Mouse (Mus musculus) gastrocnemius, postnatal 10 days (tissue): ENCODE measurements around the gene Sfmbt1. TPM values are rescaled to one million over a fixed set of nuclear protein-coding genes. Genes with fewer than 3 reads are reported as not detected.
"Not testable (repeated sequence)": the region's sequence is repeated elsewhere in the genome, so short reads cannot be mapped to it uniquely, and the experiment has no call there.

ENCODE experiments used
- DNase-seq: peaks from one replicate; pipeline ENCODE4 v3.0.0; 2021; ENCODE audit warnings: mixed read lengths
- total RNA-seq, 2 experiments: library from RNA; stranded (reverse); gene quantifications; 2 replicates each; pipeline ENCODE4 v1.2.3; 2021

Gene Sfmbt1
- total RNA-seq, 2 experiments from 2014 or later: 9.7 to 12.7 TPM

DNA sequence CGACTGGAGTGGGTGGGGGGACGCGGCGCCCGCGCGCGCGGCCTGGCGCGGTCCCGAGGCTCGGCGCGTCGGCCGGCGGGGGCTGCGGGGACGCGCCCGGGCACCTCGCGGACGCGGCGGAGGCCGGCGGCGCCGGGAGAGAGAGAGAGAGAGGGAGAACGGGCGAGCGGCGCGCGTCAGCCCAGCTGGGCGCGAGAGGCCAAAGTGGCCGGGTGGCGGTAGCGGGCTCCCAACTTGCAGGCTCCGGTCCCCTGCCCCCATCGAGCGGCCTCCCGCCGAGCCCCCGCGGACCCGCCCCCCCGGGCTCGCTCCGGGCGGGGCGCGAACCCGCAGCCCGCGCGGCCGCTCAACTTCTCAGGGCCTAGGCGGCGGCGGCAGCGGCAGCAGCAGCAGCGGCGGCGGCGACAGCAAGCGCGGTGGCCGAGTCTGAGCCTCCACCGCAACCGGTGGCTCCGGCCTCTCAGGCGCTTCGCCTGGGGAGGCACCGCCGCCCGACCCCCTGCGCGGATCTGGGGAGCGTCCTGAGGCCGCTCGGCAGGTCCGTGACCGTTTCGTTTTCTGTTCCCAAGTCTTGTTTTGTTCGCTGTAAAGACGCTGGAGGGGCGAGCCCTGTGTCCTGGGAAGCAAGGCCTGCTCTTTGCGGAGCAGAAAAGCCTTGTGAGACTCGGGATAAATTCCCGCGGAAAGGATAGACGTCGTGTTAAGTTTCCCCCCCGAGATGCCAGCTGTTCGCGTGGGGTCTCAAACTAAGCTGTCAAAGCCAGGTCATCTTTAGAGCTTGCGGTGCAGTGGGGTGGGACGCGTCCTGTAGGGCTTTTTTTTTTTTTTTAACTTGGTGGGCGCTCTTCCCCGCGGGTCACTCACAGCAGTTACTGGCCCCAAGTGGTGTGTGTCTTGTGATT lies 1.7 kb downstream of the Sfmbt1 start:
- peak; percentile 72 for DNase-seq

DNA sequence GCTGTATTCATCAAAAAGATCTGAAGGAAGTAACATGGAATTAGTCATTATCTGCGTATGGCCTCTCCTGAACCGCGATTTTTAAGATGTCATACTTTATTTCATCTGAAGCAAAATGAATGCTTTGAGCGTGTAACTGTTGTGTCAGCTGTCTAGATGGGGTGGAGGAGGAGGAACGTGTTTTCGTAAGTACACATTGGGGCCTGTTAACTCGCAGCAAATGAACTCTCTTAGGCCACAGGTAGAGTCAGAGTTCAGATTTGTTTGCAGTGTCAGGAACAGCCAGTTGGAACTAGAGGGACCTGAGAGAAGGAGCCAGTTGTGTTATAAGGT lies 2.3 kb downstream of the Sfmbt1 start:
- DNase-seq: no peak

DNA sequence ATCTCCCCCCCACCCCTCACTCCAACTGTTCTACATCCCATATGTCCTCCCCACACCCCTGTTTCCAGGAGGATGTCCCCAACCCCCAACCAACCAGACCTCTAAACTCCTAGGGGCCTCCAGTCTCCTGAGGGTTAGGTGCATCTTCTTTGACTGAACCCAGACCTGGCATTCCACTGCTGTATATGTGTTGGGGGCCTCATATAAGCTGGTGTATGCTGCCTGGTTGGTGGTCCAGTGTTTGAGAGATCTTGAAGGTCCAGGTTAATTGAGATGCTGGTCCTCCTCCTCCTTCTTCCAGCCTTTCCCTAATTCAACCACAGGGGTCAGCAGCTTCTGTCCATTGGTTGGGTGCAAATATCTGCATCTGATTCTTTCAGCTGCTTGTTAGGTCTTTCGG lies 4.0 kb downstream of the Sfmbt1 start:
- DNase-seq: not testable (repeated sequence)

DNA sequence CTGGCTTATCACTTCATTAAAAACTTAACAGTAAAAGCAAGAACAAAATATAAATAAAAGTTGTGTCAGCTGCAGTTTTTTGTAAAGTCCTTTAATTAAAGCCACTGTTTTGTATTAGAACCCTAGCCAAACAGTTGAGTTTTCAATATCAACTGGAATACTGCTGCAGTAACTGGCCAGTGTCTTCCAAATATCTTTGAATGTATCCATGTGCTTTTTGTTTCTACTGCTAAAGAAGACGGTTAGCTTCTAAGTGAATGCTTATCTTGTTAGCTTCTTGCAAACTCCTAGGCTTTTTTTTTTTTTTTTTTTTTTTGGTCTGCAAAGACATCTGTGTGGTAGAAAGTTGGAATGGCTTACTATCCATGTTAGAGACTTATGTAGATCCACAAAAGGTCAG lies 4.9 kb downstream of the Sfmbt1 start:
- DNase-seq: no peak

DNA sequence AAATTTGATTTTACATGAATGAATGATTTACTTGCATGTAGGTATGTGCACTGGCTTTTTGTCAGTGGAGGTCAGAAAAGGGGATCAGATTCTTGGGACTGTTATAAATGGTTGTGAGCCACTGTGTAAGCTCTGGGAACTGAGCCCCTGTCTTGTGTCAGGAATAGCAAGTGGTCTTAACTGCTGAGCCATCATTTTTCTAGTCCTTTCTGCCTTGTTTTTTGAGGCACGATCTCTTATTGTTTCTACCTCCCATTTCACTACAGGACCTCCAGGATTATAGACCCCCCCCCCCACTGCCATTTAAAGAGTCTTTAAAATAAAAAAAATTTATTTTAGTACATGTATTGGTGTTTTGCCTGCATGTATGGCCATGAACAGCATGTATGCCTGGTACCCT lies 7.2 kb downstream of the Sfmbt1 start:
- no peak for DNase-seq

DNA sequence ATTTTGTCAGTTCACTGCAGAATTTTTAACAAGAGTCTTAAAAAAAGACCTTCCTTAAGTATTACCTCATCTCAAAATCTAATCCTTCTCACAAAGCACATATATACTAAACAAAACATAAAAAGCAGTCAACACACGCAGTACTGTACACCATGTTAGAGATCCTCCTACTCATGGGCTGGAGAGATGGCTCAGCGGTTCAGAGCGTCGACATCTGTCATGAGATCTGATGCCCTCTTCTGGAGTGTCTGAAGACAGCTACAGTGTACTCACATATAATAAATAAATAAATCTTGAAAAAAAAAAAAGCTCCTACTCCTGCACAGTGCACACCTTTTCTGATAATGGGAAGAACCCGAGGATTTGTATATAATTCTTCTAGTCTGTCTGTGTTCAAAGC lies 7.8 kb downstream of the Sfmbt1 start:
- no peak for DNase-seq

DNA sequence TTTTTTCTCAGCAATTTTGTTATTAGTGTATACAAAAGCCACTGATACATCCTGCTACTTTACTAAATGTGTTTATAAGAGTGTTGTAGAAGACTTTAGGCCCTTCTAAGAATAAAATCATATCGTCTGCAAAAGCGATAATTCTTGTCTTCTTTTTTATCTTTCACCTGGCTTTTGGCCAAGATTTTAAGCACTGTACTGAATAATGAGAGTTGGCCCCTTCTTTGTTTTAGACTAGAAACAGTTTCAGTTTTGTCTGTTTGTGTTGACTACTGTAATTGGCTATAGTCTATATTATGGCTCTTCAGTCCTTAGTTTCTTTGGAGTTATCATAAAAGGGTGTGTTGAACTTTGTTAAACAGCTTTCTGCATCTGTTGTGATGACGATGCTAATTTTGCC lies 17.2 kb downstream of the Sfmbt1 start:
- DNase-seq: no peak

DNA sequence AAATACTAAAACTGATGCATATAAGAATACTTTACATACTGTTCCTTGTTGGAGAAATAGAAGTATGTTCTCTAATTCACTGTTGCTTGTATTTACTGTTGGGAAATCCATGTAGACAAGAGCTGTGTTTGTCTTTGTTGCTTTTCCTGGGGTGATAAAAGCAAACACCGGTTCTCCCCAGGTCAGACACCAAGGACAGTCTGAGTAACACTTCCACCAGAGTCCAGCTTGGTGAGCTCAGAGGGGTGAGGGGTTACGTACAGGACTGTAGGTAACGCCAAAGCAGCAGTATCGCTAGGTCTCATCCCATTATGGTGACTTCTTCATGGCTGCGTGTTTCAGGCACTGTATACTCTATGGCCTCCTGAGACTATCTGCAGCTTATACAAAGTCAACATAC lies 20.0 kb downstream of the Sfmbt1 start:
- no peak for DNase-seq

DNA sequence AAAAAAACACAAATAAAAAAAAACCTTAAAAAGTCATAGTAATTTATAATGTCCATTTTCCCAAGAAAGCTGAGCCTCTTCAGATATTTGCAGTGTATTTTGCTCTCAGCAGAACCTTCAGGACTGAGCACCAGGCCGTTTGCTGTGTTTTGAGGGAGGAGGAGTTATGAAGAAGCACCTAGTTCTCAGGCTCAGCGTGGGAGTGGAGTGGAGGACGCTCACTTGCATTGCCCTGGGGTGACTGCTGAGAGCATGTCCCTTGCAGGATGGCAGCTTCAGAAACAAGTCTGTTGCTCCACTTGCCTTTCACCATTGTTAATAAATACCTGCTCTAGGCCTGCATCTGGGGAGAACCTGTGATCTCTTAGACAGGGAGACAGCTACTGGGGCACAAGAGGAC lies 21.2 kb downstream of the Sfmbt1 start:
- DNase-seq: no peak

DNA sequence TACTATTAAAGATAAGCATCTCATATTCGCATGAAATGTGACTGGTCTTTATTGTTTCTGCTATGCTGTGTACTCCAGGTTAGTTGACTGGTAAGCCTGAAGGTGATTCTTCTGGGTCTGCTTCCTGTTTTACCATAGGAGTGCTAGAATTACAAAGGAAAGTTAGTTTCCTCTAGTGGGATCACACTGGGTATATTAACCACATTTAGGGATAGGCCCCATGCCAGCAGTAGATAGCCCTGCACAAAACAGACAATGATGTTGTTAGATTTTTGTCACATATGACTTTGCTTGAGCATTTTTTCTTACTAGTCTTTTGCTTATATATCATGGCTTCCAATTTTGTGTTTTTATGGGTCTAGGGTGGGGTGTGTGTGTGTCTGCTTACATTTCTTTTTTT lies 21.8 kb downstream of the Sfmbt1 start:
- no peak for DNase-seq

DNA sequence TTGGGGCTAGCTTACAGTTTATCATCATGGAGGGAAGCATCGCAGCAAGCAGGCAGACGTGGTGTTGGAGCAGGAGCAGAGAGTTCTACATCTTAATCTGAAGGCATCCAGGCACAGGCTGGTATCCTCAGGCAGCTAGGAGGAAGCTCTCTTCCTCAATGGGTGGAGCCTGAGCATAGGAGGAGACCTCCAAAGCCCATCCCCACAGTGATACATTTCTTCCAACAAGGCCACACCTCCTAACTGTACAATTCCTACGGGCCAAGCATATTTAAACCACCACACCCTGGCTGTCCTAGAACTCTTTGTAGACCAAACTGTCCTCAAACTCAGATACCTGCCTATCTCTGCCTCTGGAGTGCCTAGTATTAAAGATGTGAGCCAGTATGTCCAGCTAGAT lies 29.2 kb downstream of the Sfmbt1 start:
- no peak for DNase-seq

DNA sequence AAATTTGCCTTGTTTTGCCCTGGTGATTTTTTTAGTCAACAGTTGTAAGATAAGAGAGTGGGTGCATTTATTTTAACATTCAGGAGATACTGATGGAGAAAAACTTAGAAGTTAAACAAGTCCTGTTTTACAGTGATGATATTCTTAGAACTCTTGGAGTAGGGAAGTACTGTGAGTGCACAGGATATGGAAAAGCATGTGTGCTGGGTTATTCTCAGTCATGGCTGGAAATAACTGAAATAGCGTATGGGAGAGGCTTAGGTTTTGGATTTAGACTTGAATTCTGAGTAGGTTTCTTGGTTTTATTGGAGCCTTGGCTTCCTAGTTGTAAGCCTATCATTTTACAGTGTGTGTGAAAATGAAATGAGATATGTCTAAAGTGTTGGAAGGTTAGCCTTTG lies 31.5 kb downstream of the Sfmbt1 start:
- DNase-seq: no peak

DNA sequence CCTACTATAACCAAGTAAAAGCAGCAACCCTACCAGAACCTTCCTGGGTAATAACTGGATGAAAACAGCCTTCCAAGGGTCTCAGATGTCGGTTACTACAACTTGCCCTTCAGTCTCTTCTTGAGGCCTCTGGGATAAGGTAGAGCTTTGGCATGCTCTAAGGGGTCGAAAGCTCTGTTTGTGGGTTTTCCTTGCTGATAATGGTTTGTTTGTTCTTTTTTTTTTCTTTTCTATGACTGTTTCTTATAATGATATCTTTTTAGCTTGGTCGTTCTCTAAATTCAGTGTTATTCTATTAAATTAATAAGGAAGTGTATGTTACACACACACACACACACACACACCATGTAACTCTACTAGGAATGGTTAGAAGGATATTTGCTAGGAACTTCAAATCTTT lies 42.6 kb downstream of the Sfmbt1 start:
- no peak for DNase-seq

DNA sequence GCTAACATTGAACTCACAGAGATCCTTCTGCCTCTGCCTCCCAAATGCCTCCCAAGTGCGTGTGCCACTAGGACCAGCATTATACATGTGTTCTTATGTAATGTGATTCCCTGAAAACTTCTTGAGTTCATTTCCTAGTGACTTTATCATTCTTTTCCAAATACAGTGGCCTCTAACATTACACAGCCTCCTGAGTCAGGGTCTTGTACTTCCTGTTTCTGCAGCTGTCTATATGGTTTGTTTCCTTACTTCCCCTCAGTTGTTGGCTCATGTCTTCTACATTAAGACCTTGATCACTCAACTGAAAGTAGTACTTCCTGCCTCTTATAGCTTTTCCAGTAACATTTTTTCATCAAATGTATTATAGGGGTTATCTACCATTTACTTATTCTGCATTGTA lies 46.6 kb downstream of the Sfmbt1 start:
- DNase-seq: no peak

DNA sequence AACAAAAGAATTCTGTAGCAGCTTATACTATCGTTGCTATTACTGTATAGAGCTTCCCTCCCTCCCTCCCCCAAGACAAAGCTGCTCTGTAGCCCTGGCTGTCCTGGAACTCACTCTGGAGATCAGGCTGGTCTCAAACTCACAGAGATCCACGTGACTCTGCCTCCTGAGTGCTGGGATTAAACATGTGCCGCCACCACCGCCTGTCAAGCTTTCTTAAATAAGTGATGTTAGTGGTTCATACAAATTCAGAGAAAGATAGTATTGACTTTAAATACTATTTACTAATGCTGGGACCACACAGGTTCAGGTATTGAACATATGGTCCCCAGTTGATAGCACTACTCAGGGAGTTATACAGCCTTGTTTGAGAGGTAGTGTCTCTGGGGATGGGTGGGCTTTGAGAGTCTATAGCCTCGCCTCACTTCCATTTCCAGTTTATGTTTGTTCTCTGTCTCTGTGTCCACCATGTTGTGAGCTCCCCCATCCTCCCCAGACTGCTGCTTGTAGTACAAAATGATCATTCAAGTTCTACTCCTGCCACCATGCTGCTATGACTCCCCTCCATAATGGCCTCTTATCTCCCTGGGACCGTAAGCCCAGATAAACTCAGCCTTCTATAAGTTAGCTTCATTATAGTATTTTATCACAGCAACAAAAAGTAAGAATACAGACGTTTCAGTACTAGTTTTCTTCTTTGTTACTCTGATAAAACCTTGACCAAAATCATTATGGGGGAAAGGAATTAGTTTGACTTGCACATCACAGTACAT lies 47.7 kb downstream of the Sfmbt1 start:
- no peak for DNase-seq

DNA sequence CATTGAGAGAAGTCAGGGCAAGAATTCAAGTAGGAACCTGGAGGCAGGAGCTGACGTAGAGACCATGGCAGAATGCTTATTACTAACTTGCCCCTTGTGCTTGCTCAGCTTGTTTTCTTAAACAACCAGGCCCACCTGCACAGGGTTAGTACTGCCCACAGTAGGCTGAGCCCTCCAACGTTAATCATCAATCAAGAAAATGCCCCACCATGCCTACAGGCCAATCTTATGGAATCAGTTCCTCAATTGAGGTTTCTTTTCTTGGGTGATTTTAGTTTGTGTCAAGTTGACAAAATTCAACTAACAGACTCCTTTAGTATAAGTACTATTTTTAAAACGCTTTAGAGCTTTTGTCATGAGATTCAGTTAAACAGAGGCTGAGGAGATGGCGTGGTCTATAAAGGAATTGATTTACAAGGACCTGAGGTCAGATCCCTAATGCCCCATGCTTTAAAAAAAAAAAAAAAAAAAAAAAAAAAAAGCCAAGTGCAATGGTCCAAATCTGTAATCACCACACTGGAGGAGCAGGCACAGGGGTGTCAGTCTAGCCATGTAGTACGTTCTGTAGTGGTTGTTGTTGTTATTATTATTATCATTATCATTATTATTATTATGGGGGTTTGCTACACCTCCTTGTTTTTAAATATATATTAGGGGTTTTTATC lies 48.4 kb downstream of the Sfmbt1 start:
- DNase-seq: no peak

DNA sequence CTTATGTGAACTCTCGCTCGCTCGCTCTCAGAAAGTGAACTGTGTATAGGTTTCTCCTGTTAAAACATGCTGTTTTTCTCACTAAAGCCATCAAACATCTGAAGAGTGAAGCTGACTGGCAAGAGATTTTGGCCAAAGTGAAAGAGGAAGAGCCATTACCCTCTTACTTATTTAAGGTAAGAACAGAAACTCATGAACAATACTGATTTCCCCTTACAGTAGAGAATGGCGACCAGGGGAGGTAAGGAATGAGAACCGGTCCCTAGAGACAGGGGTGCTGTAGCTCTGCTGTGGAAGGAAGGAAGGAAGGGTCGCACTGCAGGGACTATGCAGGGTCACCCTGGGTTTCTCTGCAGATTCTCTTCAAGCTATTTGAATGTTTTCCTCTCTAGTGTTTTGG lies 70.0 kb downstream of the Sfmbt1 start:
- no peak for DNase-seq

DNA sequence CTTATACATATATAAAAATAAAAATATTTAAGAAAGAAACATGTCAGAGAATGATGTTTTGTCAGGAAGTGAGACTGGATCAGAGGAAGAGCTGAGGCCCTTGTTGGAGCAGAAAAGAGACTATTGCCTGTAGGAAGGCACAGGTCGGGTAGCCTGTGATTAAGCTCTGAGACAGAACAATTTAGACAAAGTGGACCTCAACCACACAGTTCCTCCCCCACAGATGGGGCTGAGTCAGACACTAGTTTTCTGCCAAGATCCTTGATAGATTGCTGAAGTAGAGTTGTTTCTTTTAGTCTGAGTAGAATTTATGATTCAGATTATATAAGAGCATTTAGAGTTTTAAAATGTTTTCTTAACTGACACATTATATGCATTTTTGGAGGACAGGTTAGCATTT lies 74.8 kb downstream of the Sfmbt1 start:
- no peak for DNase-seq

DNA sequence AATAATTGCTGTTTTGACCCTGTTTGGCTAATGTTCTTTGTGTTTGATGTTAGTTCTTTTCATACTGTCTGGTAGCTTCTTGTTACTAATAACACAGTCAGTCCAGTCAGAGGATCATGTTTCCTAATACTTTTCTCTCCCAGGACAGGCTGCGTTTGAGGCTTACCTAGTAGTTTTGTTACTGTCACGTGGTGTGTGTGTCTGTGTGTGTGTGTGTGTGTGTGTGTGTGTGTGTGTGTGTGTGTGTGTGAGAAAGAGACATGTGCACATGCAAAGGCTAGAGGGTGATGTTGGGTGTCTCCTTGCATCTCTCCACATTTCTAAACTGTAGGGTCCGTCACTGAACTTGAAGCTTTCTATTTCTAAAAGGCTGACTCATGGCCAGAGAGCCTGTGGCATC lies 78.2 kb downstream of the Sfmbt1 start:
- no peak for DNase-seq

DNA sequence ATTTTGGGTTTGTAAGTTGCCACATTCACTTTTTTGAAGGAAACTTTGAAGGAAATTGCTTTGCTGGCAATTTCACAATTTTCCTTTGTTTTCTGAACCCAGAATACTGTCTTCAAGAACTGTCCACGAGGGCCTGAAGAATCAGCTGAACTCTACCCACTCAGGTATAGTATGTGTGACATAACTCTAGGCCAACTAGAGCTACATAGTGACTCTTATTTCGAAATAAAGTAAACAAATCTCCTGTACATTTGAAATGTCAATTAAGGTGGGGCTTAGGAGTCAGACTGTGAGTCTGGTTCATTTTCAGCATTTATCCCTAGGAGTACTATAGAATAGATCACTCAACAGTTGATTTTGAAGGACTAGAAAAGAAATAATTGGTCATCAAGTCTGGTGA lies 87.1 kb downstream of the Sfmbt1 start:
- no peak for DNase-seq

DNA sequence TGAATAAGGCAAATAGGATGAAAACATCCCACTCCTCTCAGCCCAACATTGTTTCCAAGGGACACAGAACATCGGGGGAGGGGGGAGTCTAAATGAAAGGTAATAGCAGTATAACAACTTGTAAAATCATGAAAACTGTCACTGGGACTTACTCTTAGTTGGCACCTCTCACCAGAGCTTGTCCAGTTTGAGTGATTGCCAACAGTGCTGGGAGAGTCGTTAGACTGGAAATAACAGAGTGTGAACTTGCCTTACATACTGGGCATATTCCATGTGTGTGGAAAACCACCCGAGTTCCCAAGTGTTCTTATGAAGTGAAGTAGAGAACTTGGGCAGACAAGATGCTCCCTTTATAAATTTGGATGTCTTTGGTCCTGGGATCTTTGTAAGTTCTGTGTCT lies 106.5 kb downstream of the Sfmbt1 start:
- no peak for DNase-seq

DNA sequence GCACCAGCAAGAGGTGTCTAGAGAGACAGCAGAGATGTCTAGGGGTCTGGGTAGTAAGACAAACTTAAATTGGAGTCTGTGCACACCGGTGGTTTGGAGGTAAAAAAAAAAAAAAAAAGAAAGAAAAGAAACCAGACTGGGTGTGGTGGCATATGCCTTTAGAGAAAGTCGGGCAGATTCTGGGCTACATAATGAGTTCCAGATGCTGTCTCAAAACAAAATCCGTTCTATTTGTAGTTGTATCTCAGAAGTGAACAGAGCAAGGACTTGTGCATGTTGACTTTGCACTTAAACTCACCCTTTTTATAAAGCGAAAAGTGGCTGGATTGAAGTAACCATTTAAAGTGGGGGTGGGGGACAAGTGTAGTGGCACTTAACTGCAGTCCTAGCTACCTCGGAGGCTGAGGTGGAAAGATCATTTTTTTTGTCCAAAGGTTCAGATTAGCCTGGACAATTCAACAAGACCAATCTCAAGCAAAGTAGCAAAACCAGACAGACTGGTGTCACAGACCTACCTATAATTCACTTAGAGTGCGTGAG lies 109.9 kb downstream of the Sfmbt1 start:
- no peak for DNase-seq

DNA sequence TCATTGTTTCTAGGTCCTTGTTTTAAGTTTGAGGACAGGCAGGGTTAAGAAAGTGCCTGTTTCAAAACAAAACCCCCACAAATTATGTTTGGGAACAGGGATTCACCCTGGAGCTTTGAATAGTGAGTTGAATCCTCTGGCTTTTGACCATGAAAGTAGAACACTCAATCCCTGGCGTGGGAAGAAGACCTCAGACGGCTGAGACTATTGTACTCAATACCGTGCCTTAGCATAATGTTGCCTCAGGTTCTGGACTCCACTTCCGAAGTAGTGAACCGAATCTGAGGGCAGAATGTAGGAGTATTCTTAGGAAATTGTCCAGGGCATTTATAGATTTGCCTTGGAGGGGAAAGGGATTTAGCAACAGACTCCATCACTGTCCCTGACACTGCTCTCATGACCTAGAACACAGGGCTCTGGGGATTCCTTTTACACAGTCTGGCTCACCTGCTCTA lies 110.4 kb downstream of the Sfmbt1 start:
- no peak for DNase-seq
